Mouse (Mus musculus): Measurements from ENCODE around the gene Il11ra1.
"Not testable (repeated sequence)": the region's sequence is repeated elsewhere in the genome, so short reads cannot be mapped to it uniquely, and the experiment has no call there.

DNA sequence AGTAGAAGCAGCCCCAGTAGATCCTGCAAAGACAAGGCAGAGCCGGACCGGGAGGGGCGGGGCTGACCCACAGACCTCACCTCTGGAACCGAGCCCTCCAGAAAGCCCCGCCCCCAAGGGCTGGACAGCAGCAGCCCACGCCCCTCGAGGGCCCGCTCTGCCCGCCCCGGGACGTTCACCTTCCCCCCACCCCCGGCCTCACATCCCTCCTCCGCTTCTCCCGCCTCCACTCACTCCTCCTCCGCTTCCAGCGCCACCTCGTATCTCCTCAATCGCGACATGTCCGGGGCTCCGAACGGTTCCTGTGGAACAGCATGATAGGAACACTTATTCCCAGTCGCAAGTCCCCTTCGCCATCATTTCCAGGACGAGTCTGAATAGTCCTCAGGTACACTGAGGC lies 73.7 kb downstream of the Il11ra1 start:
- not testable (repeated sequence) for TF ChIP-seq MYOD1 (IDR thresholded peaks at IDR 0.05; ENCODE audit: control insufficient read depth, insufficient read length, low read depth); CTCF (IDR thresholded peaks at IDR 0.05; ENCODE audit: control insufficient read depth, insufficient read depth, insufficient read length); FOSL1 (IDR thresholded peaks at IDR 0.05; ENCODE audit: insufficient read depth, low read length, poor library complexity, severe bottlenecking)

Measured in C2C12 (cell line).